Mouse (Mus musculus): ENCODE data around the gene Zfp786.

The Zfp786 gene

GRCm38 (mm10) chr6:47771760-47772159 is 58.9 kb downstream of the Zfp786 start:
- DNase-seq = peak; percentile 23

DNA sequence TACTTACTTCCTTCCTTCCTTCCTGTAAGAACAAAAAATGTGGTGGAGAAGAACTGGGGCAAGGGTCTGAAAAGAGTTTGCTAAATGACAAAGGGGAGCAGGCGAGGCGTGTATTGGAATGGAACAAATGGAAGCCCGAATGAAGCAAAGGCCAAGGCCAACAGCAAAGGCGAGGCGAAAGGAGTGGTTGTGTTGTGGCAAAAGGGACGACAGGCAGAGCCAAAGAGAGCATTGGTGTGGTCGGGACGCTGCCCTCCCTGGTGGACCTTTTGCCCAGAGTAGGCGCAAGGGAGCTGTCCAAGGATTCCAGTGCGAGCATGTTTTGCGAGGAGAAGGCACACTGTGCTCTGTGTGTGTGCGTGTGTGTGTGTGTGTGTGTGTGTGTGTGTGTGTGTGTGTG is 59.6 kb downstream of the Zfp786 start:
- DNase-seq = peak; percentile 2

GRCm38 (mm10) chr6:47769861-47770260 is 60.8 kb downstream of the Zfp786 start:
- DNase-seq = peak; percentile 2

Measured in thymus, postnatal 14 days (tissue).